Mouse (Mus musculus): Measurements from ENCODE around the gene Meis2. TPM values are rescaled to one million over a fixed set of nuclear protein-coding genes. Genes with fewer than 3 reads are reported as not detected.

Meis2 gene
- not detected for total RNA-seq (2023)

GRCm38 (mm10) chr2:116065570-116066005 is at the start of gene Meis2:
Gene Meis2, minus strand, starts transcription at chr2:116065839.

